Mouse (Mus musculus): Measurements from ENCODE around the gene Pdxp.

The Pdxp gene

GRCm38 (mm10) chr15:78899740-78900584 lies 13.8 kb upstream of the Pdxp start, which contains the start of gene Sh3bp1:
Gene Sh3bp1 (plus strand): TSS chr15:78899768.
- DNase-seq (ENCODE audit: low spot score in 2 of 2), result no peak

- no peak for DNase-seq (ENCODE audit: low spot score in 2 of 2)
Measured at GRCm38 (mm10) chr15:78900585-78901421, 12.9 kb upstream of the Pdxp start.

- no peak for DNase-seq (ENCODE audit: low spot score in 2 of 2)
Measured at GRCm38 (mm10) chr15:78901422-78901789, 12.3 kb upstream of the Pdxp start.

- peak; percentile 59 to 87 for DNase-seq (ENCODE audit: low spot score in 2 of 2)
Measured at GRCm38 (mm10) chr15:78903243-78903642, 10.5 kb upstream of the Pdxp start.

GRCm38 (mm10) chr15:78908399-78908798 lies 5.3 kb upstream of the Pdxp start:
- DNase-seq (ENCODE audit: low spot score in 2 of 2), result no peak

GRCm38 (mm10) chr15:78908982-78909381 lies 4.7 kb upstream of the Pdxp start:
- DNase-seq (ENCODE audit: low spot score in 2 of 2), result no peak

GRCm38 (mm10) chr15:78912040-78912439 lies 1.7 kb upstream of the Pdxp start:
- peak in 1 of 2 experiments; percentile 42 for DNase-seq (ENCODE audit: low spot score in 2 of 2)

GRCm38 (mm10) chr15:78914091-78914822 lies 538 bp downstream of the Pdxp start:
- DNase-seq (ENCODE audit: low spot score in 2 of 2), result peak; percentile 58 to 64

GRCm38 (mm10) chr15:78914823-78915659 lies 1.3 kb downstream of the Pdxp start:
- DNase-seq (ENCODE audit: low spot score in 2 of 2), result no peak

- DNase-seq (ENCODE audit: low spot score in 2 of 2), result peak in 1 of 2 experiments; percentile 65
Measured at GRCm38 (mm10) chr15:78915660-78916017, 1.9 kb downstream of the Pdxp start.

GRCm38 (mm10) chr15:78916052-78916826 lies 2.5 kb downstream of the Pdxp start:
- DNase-seq (ENCODE audit: low spot score in 2 of 2), result peak in 1 of 2 experiments; percentile 44

GRCm38 (mm10) chr15:78918126-78918525 lies 4.4 kb downstream of the Pdxp start:
- DNase-seq (ENCODE audit: low spot score in 2 of 2), result no peak

- DNase-seq (ENCODE audit: low spot score in 2 of 2), result no peak
Measured at GRCm38 (mm10) chr15:78919914-78920313, 6.2 kb downstream of the Pdxp start.

- no peak for DNase-seq (ENCODE audit: low spot score in 2 of 2)
Measured at GRCm38 (mm10) chr15:78922700-78923099, 9.0 kb downstream of the Pdxp start.

- no peak for DNase-seq (ENCODE audit: low spot score in 2 of 2)
Measured at GRCm38 (mm10) chr15:78923585-78923984, 9.9 kb downstream of the Pdxp start.

- no peak for DNase-seq (ENCODE audit: low spot score in 2 of 2)
Measured at GRCm38 (mm10) chr15:78925129-78925528, 11.4 kb downstream of the Pdxp start.

GRCm38 (mm10) chr15:78926021-78926919 lies 12.6 kb downstream of the Pdxp start, which contains the start of gene Lgals1:
Gene Lgals1 (plus strand): TSS chr15:78926725.
- peak; percentile 44 to 78 for DNase-seq (ENCODE audit: low spot score in 2 of 2)

- no peak for DNase-seq (ENCODE audit: low spot score in 2 of 2)
Measured at GRCm38 (mm10) chr15:78927021-78927787, 13.5 kb downstream of the Pdxp start.
